In the genomic region with DNA sequence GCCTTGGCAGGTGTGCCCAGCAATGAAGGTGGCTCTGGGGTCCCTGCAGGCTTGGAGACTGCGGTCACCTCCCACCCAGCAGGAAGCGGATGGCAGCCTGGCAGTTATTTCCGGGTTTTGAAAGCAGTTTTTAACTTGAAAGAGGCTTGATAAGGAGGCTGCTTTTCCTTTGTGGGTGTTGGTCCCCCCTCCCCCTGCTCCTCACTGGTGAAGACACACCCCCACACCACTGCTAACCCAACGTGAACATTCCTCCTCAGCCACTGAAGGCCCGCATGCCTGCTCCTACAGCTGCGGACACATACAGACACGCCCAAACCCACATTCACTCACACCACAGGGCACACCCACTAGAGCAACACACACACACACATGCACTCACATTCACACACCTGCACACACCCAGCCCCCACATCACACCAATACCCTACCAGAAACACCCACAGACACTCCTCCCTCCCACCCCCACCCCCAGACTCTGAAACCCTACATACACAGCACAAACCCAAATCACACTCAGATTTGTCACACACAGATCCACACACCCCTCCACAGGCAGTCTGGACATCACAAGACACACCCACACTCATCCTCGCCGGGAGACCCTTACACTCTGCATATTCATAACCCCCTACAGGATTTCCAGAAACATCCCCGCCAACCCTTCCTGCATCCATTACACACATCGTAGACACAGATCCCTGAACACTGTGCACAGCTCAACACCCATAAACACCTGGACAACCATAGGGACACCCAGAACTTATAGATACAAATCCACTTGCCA, we compare ENCODE assay signal across 8 mouse cellular contexts. TPM values are rescaled to one million over a fixed set of nuclear protein-coding genes. Genes with fewer than 3 reads are reported as not detected.
A peak's percentile ranks its signal among the peaks of the same experiment; 100 is the strongest.
DNase-seq lines count a peak whose midpoint lies in the region; ATAC-seq and TF ChIP-seq lines count a peak whose summit lies in the region.

No protein-coding gene starts in this region.

- peak; percentile 53 for ATAC-seq in heart, embryonic 16.5 days (replicated peaks; ENCODE audit: extremely low read depth, insufficient read depth, low FRiP score)
- ATAC-seq in neutrophil, adult 5-6 weeks (ENCODE audit: extremely low read depth, insufficient number of reproducible peaks, low FRiP score, poor library complexity, severe bottlenecking), result peak; percentile 56

- peak overlapping the region; percentile 34; the same call in 1 of the 2 replicates for H3K9ac ChIP-seq in heart, embryonic 16.5 days (ENCODE audit: low read length)
- no peak overlapping the region for H3K9ac ChIP-seq in liver, adult 2 months (ENCODE audit: low read depth, low read length)

- peaks cover 8% of the 10 kb centered on the region for H3K4me1 ChIP-seq in bone marrow, adult 2 months (ENCODE audit: control insufficient read depth, insufficient read depth, low read length)
- peaks cover 33% of the 10 kb centered on the region for H3K4me1 ChIP-seq in heart, embryonic 16.5 days (ENCODE audit: control insufficient read depth, insufficient read depth, low read length)
- H3K4me1 ChIP-seq in liver, adult 2 months (ENCODE audit: control insufficient read depth, insufficient read depth, low read length), result peaks cover 10% of the 10 kb centered on the region; the same call in 1 of the 2 replicates

- no peaks in the 10 kb centered on the region for H3K9me3 ChIP-seq in heart, embryonic 16.5 days (replicated peaks; ENCODE audit: control insufficient read depth, low read length)

- TF ChIP-seq POLR2A in bone marrow, adult 2 months (IDR thresholded peaks at IDR 0.05; ENCODE audit: borderline replicate concordance, control insufficient read depth, low read depth, low read length), result peak; percentile 62
- no peak for TF ChIP-seq POLR2A in liver, adult 2 months (IDR thresholded peaks at IDR 0.05; ENCODE audit: extremely low read depth, insufficient read depth, low read length)

- peaks cover 5% of the 10 kb centered on the region for H3K79me2 ChIP-seq in liver, adult 2 months (ENCODE audit: control insufficient read depth, insufficient read depth, low read length)

- H3K4me3 ChIP-seq in bone marrow, adult 2 months (replicated peaks; ENCODE audit: control insufficient read depth, low read depth, low read length), result peak overlapping the region; percentile 78
- H3K4me3 ChIP-seq in heart, embryonic 16.5 days (ENCODE audit: low read length), result peak overlapping the region; percentile 9; the same call in 1 of the 2 replicates
- H3K4me3 ChIP-seq in liver, adult 2 months (ENCODE audit: insufficient read depth, low read depth, low read length), result no peak overlapping the region

- peak; percentile 13; the same call in 1 of the 2 replicates for TF ChIP-seq CTCF in bone marrow, adult 2 months (IDR thresholded peaks at IDR 0.05; ENCODE audit: control insufficient read depth, insufficient read depth, low read length)
- TF ChIP-seq CTCF in liver, adult 2 months (IDR thresholded peaks at IDR 0.05; ENCODE audit: low read depth, low read length), result no peak

- WGBS in bone marrow, adult 2 months, result under 1% methylated on average over 11 of the region's 11 CpGs
- 35% methylated on average over 11 of the region's 11 CpGs for WGBS in heart, embryonic 16.5 days
- WGBS in liver, adult 2 months, result 68% methylated on average over 11 of the region's 11 CpGs

- peak overlapping the region; percentile 66; the same call in 1 of the 2 replicates for H3K4me2 ChIP-seq in heart, embryonic 16.5 days (ENCODE audit: low read depth, low read length)

- peak; percentile 48 for DNase-seq in retina, postnatal 1 day
- no peak for DNase-seq in retina, embryonic 14.5 days (ENCODE audit: low spot score)
- DNase-seq in liver, adult 2 months (ENCODE audit: extremely low read depth, low read depth, low spot score), result no peak
- DNase-seq in cerebellum, adult 18-20 months, result no peak
- DNase-seq in layer of hippocampus, adult 9-10 months (ENCODE audit: low spot score), result no peak

- H3K27ac ChIP-seq in bone marrow, adult 2 months (ENCODE audit: control insufficient read depth, insufficient read depth, low read depth, low read length, poor library complexity), result peak overlapping the region; percentile 97
- peak overlapping the region; percentile 86 for H3K27ac ChIP-seq in heart, embryonic 16.5 days (ENCODE audit: low read length)
- H3K27ac ChIP-seq in liver, adult 2 months (replicated peaks; ENCODE audit: insufficient read depth, low read depth, low read length), result peak overlapping the region; percentile 87

- H3K27me3 ChIP-seq in heart, embryonic 16.5 days (ENCODE audit: control insufficient read depth, insufficient read depth, low read length), result no peaks in the 10 kb centered on the region
- H3K27me3 ChIP-seq in liver, adult 2 months (ENCODE audit: control insufficient read depth, insufficient read depth, low read length), result no peaks in the 10 kb centered on the region

- no peaks in the 10 kb centered on the region for H3K36me3 ChIP-seq in heart, embryonic 16.5 days (ENCODE audit: control insufficient read depth, insufficient read depth)
- peaks cover 10% of the 10 kb centered on the region for H3K36me3 ChIP-seq in liver, adult 2 months (ENCODE audit: control insufficient read depth, insufficient read depth, low read length)

RNA-seq across cellular contexts. Expression of gene Zfp36l2, which starts 6.8 kb away (rescaled TPM):
- polyA plus RNA-seq in bone marrow, adult 2 months (2011; ENCODE audit: insufficient read depth, insufficient read length, low replicate concordance, missing spikeins), result 45.8 and 74.0 TPM in 2 replicates
- polyA plus RNA-seq in heart, embryonic 16.5 days (2015; fragmentation: Nextera tagmentation; extraction: Ambion mirVana), result 5.9 and 7.7 TPM in 2 replicates
- total RNA-seq in liver, adult 2 months (2014; rRNA removed), result 18.7 and 22.3 TPM in 2 replicates
- 17.3 and 26.5 TPM in 2 replicates for polyA plus RNA-seq in liver, adult 2 months (2012; rRNA removed)
- 276 and 293 TPM in 2 replicates for total RNA-seq in neutrophil, adult 5-6 weeks (2017)
